Mouse (Mus musculus): Measurements from ENCODE around the gene Ndufs7. TPM values are rescaled to one million over a fixed set of nuclear protein-coding genes. Genes with fewer than 3 reads are reported as not detected.

Gene Ndufs7
- total and polyA plus RNA-seq, 2 experiments from 2014 or later, result 162 to 343 TPM

DNA sequence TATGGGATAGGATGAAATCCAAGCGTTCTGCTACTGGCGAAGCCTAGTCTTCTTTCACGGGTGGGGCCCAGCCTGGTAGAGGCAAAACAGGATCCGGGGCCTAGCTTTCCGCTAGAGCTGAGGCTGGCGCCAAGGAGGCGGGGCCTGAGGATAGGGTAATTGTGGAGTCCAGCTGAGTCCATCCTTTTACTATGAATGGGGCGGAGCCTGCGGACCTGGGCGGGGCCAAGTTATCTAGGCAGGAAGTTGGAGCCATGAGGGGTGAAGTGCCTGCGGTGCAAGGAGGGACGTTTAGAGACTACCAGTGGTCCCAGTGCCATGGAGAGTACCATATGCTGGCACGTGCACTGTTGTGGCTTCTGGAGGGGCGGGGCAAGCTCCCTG is 12.7 kb downstream of the Ndufs7 start:
- peak; percentile 85 for DNase-seq
- H3K36me3 ChIP-seq (ENCODE audit: insufficient read depth), result peaks cover 11% of the 10 kb centered on the region
- peak; percentile 34 for ATAC-seq
- peak overlapping the region; percentile 47 for H3K9ac ChIP-seq
- H3K27me3 ChIP-seq (ENCODE audit: insufficient read depth, low read length), result no peaks in the 10 kb centered on the region
- H3K9me3 ChIP-seq (ENCODE audit: low read length), result no peaks in the 10 kb centered on the region
- H3K4me3 ChIP-seq (ENCODE audit: low read depth, low read length), result peak overlapping the region; percentile 40
- peak overlapping the region; percentile 79 for H3K27ac ChIP-seq (ENCODE audit: low read depth, low read length)
- H3K4me2 ChIP-seq (ENCODE audit: low read depth), result peak overlapping the region; percentile 79
- 2% methylated on average over 14 of the region's 14 CpGs for WGBS
- peaks cover 11% of the 10 kb centered on the region; the same call in 1 of the 2 replicates for H3K4me1 ChIP-seq (ENCODE audit: insufficient read depth)
- TF ChIP-seq CTCF (IDR thresholded peaks at IDR 0.05; ENCODE audit: low read depth), result no peak

DNA sequence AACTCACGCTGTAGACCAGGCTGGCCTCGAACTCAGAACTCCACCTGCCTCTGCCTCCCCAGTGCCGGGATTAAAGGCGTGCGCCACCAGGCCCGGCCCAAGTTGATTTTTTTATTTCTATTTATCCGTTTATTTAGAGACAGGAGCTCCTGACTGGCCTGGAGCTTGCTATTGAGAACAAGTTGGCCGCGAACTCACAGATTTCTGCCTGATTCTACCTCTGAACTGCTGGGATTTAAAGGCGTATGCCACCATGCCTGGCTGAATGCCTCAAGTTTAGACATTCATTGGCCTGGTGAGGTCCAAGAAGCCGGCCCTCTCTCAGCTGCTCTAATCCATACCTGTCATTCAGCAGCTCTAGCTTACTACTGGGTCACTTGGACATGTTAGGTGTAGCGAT is 13.2 kb downstream of the Ndufs7 start:
- Histone ChIP-seq H3K27me3 (ENCODE audit: insufficient read depth, low read length) (no peaks in the 10 kb centered on the region), H3K4me2 (ENCODE audit: low read depth) (peak overlapping the region; percentile 79), H3K9ac (peak overlapping the region; percentile 18; the same call in 1 of the 2 replicates), H3K4me1 (ENCODE audit: insufficient read depth) (peaks cover 15% of the 10 kb centered on the region; the same call in 1 of the 2 replicates), H3K36me3 (ENCODE audit: insufficient read depth) (peaks cover 5% of the 10 kb centered on the region; the same call in 1 of the 2 replicates), H3K9me3 (ENCODE audit: low read length) (no peaks in the 10 kb centered on the region), H3K27ac (ENCODE audit: low read depth, low read length) (no peak overlapping the region), H3K4me3 (ENCODE audit: low read depth, low read length) (no peak overlapping the region)
- DNase-seq, result no peak
- ATAC-seq, result no peak
- 71% methylated on average over 12 of the region's 12 CpGs for WGBS
- no peak for TF ChIP-seq CTCF (IDR thresholded peaks at IDR 0.05; ENCODE audit: low read depth)

DNA sequence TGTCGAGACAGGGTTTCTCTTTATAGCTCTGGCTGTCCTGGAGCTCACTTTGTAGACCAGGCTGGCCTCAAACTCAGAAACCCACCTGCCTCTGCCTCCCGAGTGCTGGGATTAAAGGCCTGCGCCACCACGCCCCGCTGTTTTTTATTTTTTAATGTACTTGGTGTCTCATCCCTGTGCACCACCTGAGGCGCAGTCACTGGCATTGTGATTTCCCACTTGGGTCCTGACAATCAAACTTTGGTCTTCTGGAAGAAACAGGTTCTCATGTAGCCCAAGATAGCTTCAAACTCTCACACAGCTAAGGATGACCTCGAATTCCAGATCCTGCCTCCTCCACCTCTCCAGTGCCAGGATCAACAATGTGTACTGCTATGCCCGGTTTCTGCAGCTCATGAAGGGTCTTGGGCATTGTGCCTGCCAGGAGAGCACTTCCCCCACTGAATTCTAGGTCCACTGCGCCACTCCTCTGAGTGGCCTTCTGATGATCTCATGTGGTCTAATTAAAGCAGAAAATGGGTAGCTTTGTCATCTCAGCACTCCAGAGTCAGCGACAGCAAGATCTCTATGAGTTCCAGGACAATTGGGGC is 13.9 kb downstream of the Ndufs7 start:
- Histone ChIP-seq H3K9me3 (ENCODE audit: low read length) (no peaks in the 10 kb centered on the region), H3K9ac (no peak overlapping the region), H3K4me2 (ENCODE audit: low read depth) (no peak overlapping the region), H3K4me3 (ENCODE audit: low read depth, low read length) (no peak overlapping the region), H3K4me1 (ENCODE audit: insufficient read depth) (peaks cover 22% of the 10 kb centered on the region), H3K36me3 (ENCODE audit: insufficient read depth) (peaks cover 3% of the 10 kb centered on the region; the same call in 1 of the 2 replicates), H3K27ac (ENCODE audit: low read depth, low read length) (no peak overlapping the region), H3K27me3 (ENCODE audit: insufficient read depth, low read length) (no peaks in the 10 kb centered on the region)
- DNase-seq (no peak), ATAC-seq (no peak)
- WGBS, result 93% methylated on average over 10 of the region's 10 CpGs
- no peak for TF ChIP-seq CTCF (IDR thresholded peaks at IDR 0.05; ENCODE audit: low read depth)

DNA sequence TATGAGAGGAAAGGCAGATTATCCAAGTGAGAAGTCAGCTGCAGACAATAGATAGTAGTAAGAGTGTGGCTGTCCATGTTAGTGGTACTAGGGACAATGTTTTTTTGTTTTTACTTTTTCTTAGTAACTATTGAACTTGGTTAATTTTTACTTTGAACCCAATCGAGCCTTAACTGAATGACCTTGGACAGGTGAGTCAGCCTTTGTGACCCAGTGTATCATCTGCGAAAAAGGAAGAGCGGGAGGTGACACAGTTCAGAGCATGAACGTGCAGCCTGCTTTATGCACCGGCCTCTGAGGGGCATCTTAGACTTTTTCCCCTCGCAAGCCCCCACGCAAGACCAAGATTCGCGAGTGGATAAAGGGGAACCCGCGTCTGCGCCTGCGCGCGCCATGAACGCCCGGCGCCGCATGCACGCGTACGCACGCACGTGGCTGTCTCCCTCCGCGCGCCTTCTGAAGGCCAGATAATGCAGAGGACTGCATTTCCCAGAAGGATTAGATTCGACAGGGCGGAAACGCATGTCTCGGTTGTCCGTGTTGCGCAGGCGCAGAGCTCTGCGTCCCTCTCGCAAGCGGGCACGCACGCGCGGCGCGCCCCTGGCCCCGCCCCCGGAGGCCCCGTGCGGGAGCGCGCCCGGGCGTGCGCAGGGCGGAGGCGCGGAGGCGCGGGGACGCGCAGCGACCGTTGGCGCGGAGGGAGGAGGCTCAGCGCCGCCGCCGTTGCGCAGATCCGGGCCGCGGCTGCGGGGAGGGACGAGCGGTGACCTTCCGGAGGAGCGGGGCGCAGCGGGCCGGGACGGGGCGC is 15.6 kb downstream of the Ndufs7 start:
- Histone ChIP-seq H3K9me3 (ENCODE audit: low read length) (no peaks in the 10 kb centered on the region), H3K27me3 (ENCODE audit: insufficient read depth, low read length) (no peaks in the 10 kb centered on the region), H3K36me3 (ENCODE audit: insufficient read depth) (no peaks in the 10 kb centered on the region), H3K4me1 (ENCODE audit: insufficient read depth) (peaks cover 23% of the 10 kb centered on the region), H3K4me3 (ENCODE audit: low read depth, low read length) (peak overlapping the region; percentile 98), H3K27ac (ENCODE audit: low read depth, low read length) (peak overlapping the region; percentile 70), H3K9ac (peak overlapping the region; percentile 97), H3K4me2 (ENCODE audit: low read depth) (peak overlapping the region; percentile 65)
- ATAC-seq (peak; percentile 84), DNase-seq (peak; percentile 100)
- 0 out of 2 replicates have a peak, but pooled peaks have one; percentile 5 for TF ChIP-seq CTCF (IDR thresholded peaks at IDR 0.05; ENCODE audit: low read depth)
- 2% methylated on average over 80 of the region's 81 CpGs for WGBS

DNA sequence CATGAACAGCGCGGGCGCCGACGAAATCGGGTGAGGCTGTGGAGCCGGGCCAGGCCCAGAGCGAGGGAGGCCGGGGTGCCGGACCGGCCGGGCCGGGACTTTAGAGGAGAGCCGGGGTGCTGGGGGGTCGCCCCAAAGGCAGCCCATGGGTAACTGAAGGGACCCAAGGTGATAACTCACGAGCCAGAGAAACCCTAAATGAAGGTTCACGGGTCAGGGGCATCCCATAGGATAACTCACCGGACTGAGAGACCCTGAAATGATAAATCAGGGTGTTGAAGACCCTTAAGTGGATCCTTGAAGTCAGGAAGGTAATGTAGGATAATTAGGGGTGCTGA is 16.2 kb downstream of the Ndufs7 start:
- H3K27ac ChIP-seq (ENCODE audit: low read depth, low read length), result peak overlapping the region; percentile 70
- DNase-seq (no peak), ATAC-seq (no peak)
- no peak for TF ChIP-seq CTCF (IDR thresholded peaks at IDR 0.05; ENCODE audit: low read depth)
- peak overlapping the region; percentile 65 for H3K4me2 ChIP-seq (ENCODE audit: low read depth)
- peak overlapping the region; percentile 98 for H3K4me3 ChIP-seq (ENCODE audit: low read depth, low read length)
- no peaks in the 10 kb centered on the region for H3K9me3 ChIP-seq (ENCODE audit: low read length)
- no peaks in the 10 kb centered on the region for H3K36me3 ChIP-seq (ENCODE audit: insufficient read depth)
- 3% methylated on average over 18 of the region's 18 CpGs for WGBS
- H3K9ac ChIP-seq, result peak overlapping the region; percentile 97
- H3K27me3 ChIP-seq (ENCODE audit: insufficient read depth, low read length), result no peaks in the 10 kb centered on the region
- peaks cover 17% of the 10 kb centered on the region for H3K4me1 ChIP-seq (ENCODE audit: insufficient read depth)

DNA sequence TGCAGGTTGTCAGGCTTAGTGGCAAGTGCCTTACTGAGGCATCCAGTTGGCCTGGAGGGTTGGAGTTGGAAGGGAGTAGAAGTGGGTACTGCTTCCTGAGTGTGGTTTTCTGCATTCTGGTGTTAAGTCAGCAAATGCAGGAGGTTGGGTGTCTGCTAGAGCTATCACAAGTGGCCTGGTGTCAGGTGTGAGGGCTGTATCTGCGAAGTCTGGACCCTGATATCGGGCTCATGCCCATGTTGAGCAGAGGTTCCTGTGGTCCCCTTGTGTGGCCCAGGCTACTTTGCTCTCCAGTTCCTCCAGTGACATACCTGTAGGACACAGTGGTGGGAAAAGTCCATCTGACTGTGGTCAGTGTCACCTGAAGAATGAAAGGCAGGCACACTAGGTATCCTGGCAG is 21.2 kb downstream of the Ndufs7 start:
- no peak overlapping the region for H3K4me2 ChIP-seq (ENCODE audit: low read depth)
- H3K27ac ChIP-seq (ENCODE audit: low read depth, low read length), result no peak overlapping the region
- no peaks in the 10 kb centered on the region for H3K27me3 ChIP-seq (ENCODE audit: insufficient read depth, low read length)
- DNase-seq, result no peak
- peaks cover 4% of the 10 kb centered on the region; the same call in 1 of the 2 replicates for H3K36me3 ChIP-seq (ENCODE audit: insufficient read depth)
- TF ChIP-seq CTCF (IDR thresholded peaks at IDR 0.05; ENCODE audit: low read depth), result no peak
- H3K9ac ChIP-seq, result peak overlapping the region; percentile 22; the same call in 1 of the 2 replicates
- 98% methylated on average over 2 of the region's 2 CpGs for WGBS
- no peaks in the 10 kb centered on the region for H3K9me3 ChIP-seq (ENCODE audit: low read length)
- no peak overlapping the region for H3K4me3 ChIP-seq (ENCODE audit: low read depth, low read length)
- no peak for ATAC-seq
- H3K4me1 ChIP-seq (ENCODE audit: insufficient read depth), result peaks cover 15% of the 10 kb centered on the region

DNA sequence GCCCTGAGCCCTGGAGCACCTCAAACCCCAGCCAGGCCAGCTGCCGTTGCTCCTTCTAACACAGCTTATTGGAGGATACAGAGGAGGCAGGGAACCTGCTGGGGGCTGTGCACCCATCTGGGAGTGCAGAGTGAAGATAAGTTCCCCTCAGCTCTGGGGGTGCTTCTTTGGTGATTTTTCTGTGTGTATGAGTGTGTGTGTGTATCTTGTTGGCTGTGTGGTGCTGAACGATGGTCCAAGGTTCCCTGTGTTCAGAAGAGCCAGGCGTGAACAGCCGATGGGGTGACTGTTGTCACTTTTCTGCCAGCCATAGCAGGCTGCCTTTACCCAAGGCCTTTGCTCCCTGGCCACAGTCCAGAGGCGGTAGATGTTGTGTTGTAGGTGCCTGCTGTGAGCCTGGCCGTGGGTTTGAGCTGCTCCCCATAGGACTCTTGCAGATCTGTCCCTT is 21.8 kb downstream of the Ndufs7 start:
- 66% methylated on average over 6 of the region's 6 CpGs for WGBS

More for the DNA sequence above, 21.8 kb downstream of the Ndufs7 start:
- H3K27me3 ChIP-seq (ENCODE audit: insufficient read depth, low read length), result no peaks in the 10 kb centered on the region
- no peak for DNase-seq
- peaks cover 7% of the 10 kb centered on the region; the same call in 1 of the 2 replicates for H3K36me3 ChIP-seq (ENCODE audit: insufficient read depth)
- peaks cover 15% of the 10 kb centered on the region for H3K4me1 ChIP-seq (ENCODE audit: insufficient read depth)
- no peak overlapping the region for H3K4me3 ChIP-seq (ENCODE audit: low read depth, low read length)
- H3K9me3 ChIP-seq (ENCODE audit: low read length), result no peaks in the 10 kb centered on the region
- no peak for TF ChIP-seq CTCF (IDR thresholded peaks at IDR 0.05; ENCODE audit: low read depth)
- peak overlapping the region; percentile 22; the same call in 1 of the 2 replicates for H3K9ac ChIP-seq
- ATAC-seq, result no peak
- H3K27ac ChIP-seq (ENCODE audit: low read depth, low read length), result no peak overlapping the region
- H3K4me2 ChIP-seq (ENCODE audit: low read depth), result no peak overlapping the region

All from forebrain, postnatal 0 days (tissue).